Mouse (Mus musculus) urinary bladder, postnatal 25 days (tissue): Measurements from ENCODE around the gene Hist1h3d.
"Not testable (repeated sequence)": the region's sequence is repeated elsewhere in the genome, so short reads cannot be mapped to it uniquely, and the experiment has no call there.

Experiments
- DNase-seq: peaks from one replicate; pipeline ENCODE4 v3.0.0; 2022; ENCODE audit warnings: low spot score

Gene Hist1h3d

DNA sequence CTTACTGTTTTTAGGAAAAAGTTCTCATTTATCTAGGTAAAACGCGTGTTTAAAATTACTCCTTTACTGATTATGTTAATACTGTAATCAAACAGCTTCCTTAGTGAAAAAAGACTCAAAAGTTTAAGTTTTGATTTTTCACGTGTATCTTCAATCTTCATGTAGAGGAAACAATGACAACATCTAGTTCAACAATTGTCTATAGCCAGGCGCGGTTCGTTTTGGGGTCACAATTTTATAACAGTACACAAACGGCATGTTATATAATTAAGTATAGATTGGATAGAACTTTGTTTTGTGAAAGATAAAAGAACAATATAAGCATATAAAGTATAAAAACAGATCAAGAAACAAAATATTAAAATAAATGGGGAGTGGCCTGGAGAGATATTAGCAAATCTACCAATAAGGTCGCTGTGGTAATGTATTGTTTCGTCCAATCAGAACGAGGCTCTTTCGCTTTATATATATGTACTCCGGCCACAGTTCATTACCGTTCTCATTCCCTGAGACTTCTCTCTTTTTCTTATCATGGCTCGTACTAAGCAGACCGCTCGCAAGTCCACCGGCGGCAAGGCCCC lies at the start of gene Hist1h3d:
Hist1h3d (plus strand) TSS at position 493 of the 581 bp plus-strand sequence.
- DNase-seq, result no peak

GRCm38 (mm10) chr13:23525901-23526300 lies 49.7 kb upstream of the Hist1h3d start:
- DNase-seq, result no peak

- DNase-seq, result peak; percentile 89
These were observed 49.3 kb upstream of the Hist1h3d start for GRCm38 (mm10) chr13:23526312-23526711.

DNA sequence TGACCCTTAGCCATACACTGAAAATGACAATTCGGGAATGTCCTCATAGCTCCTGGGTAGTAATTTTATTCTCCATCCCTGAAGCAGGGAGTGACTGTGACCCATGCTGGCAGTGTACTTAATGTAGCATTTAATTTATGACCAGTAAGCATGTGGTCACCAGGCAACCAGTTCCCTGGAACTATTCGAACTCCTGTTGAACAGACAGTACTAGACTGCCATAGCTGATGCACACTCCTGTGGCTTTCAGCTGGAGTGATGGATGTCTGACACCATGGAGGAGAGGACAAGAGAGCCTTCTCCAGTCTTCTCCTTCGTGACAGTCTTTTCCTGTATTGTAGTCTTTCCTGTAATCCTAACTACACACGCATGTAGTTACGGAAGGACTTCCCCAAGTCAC lies 46.6 kb upstream of the Hist1h3d start:
- DNase-seq, result no peak

DNA sequence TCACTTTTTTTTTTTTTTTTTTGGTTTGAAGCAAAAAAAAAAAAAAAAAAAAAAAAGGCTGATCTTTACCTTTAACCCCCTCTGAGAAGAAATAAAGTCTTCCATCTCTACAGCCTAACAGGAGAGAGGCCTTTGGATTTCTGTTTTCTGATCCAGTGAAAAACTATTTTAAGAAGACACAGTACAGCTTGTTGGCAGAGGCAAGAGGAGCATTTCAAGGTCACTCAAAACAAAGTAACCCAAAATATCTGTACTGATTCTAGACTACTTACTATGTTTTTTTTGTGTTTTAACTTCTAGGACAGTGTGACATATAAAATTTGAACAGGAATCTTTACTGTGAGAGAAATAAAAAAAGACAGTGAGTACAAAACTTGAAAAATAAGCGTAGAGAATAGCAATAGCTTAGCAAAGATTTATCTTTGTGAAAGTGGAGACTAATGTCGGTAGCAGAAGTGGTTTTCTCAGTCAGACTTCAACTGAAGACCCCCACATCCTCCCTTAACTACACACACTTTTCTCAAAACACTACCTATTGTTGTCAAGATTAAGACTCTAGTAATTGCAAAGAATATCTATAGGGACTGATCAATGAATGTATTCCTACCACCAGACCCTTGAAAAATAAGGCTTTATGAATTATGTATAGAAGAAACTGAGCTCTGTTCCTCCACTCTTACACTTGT lies 45.9 kb upstream of the Hist1h3d start:
- no peak for DNase-seq

GRCm38 (mm10) chr13:23530181-23530900 lies 45.2 kb upstream of the Hist1h3d start:
- DNase-seq, result peak; percentile 52

DNA sequence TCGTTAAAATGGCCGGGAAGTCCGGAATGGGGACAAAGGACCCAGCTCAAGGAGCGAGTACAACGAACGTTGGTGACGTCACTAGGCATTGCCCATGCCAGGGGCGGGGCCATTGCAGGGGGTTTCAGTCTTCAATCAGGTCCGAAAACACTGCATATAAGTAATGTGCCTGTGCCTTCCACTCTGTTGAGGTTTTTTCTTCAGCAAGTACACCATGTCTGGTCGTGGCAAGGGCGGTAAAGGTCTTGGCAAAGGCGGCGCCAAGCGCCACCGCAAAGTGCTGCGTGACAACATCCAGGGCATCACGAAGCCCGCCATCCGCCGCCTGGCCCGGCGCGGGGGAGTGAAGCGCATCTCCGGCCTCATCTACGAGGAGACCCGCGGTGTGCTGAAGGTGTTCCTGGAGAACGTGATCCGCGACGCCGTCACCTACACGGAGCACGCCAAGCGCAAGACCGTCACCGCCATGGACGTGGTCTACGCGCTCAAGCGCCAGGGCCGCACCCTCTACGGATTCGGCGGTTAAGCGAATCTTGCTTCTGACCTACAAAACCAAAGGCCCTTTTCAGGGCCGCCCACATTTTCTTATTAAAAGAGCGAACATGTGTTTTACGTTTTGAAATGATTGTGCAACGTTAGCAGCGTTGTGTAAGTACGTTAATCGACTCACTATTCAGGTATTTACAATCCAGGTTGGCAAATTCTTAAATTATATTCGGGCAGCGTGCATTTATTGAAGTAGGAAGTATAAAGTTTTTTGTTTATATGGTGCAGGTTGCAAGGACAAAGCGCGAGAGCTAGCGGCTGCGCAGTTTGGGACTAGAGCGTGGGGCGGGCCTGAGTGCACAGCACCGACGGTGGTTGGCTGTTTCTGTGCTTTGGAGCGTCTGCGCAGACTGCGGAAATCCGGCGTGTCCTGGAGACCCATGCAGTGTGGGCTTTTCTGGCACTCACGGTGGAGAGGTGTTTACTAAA lies 44.4 kb upstream of the Hist1h3d start, which contains the start of gene Hist1h4h:
Hist1h4h (plus strand) TSS at position 150 of the 975 bp plus-strand sequence.
- peak; percentile 92 for DNase-seq

DNA sequence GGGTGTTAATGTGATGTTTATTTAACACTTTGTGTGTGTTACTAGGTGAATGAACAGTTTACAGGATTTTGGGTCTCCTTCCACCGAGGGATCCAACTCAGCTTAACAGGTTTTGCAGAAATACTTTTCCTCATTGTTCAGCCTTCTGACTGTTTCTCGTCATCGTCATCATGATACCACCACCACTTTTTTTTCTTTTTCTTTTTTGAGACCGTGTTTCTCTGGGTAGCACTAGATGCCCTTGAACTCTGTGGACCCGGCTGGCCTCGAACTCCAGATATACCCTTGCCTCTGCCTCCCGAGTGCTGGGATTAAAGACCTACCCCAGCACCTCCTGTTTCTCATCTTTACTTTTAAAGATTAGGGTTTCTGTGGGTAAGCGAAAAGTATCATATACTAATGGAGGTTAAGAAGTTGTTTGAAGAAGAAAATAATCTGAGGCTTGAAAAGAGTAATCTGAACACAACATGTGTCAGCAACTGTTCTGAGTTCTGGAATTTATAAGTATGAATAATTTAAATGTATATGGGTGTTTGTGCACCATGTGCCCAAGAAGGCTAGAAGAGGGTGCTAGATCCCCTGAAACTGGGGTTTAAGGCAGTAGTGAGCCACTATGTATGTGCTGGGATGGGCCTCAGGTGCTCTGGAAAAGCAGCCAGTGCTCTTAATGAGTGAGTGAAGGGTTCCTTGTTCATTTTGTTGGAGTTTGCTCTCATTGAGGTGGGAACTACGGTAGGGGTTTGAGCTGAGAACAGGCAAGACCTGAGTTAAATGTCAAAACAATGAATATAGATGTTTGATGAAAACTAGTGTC lies 43.1 kb upstream of the Hist1h3d start:
- DNase-seq, result no peak

DNA sequence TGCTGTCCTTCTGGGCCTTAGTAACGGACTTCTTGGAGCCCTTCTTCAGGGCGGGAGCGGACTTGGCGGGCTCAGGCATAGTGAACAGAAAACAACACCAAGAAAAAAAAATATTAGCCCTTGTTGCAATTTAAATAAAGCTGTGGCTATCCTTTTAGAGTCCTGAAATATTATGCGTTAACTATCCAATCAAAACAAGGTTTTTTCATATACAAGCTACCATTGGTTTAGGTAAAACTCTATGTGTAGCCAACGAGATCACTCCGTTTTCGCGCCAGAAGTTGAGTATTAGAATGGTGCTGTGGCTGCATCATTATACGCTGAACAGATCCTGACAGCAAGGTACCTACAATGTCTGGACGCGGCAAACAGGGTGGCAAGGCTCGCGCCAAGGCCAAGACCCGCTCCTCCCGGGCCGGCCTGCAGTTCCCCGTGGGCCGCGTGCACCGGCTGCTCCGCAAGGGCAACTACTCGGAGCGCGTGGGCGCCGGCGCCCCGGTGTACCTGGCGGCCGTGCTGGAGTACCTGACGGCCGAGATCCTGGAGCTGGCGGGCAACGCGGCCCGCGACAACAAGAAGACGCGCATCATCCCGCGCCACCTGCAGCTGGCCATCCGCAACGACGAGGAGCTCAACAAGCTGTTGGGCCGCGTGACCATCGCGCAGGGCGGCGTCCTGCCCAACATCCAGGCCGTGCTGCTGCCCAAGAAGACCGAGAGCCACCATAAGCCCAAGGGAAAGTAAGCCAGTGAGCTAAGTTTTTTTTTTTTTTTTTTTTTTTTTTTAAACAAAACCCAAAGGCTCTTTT lies 41.8 kb upstream of the Hist1h3d start, which contains the start of gene Hist1h2af:
Hist1h2af (plus strand) TSS at position 347 of the 808 bp plus-strand sequence.
- peak; percentile 40 for DNase-seq

GRCm38 (mm10) chr13:23534368-23535131 lies 41.0 kb upstream of the Hist1h3d start:
- DNase-seq, result no peak

DNA sequence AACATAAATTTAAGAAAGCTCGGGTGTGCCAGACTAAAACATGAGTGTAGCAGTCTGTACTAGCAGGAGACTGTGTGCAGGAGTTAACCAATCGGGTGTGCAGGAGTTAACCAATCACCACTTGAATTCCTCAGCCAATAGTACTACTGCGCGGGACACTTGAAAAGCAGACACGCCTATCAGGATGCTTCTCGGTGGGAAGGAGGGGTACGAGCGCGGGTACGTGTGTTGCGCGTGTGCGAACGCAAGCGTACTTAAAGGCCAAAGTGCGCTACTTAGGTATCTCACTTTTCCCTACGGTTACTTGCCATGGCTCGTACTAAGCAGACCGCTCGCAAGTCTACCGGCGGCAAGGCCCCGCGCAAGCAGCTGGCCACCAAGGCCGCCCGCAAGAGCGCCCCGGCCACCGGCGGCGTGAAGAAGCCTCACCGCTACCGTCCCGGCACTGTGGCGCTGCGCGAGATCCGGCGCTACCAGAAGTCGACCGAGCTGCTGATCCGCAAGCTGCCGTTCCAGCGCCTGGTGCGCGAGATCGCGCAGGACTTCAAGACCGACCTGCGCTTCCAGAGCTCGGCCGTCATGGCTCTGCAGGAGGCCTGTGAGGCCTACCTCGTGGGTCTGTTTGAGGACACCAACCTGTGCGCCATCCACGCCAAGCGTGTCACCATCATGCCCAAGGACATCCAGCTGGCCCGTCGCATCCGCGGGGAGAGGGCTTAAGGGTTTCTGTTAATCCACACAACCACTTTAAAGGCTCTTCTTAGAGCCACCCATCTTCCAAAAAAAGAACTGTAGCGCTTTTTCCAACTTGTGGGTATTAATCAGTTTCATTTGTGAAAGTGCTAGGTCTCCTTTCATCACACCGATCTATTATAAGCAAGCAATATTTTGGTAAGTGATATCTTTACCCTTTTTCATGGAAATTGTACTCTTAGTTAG lies 40.2 kb upstream of the Hist1h3d start, which contains the start of gene Hist1h3g:
Hist1h3g (plus strand) TSS at position 286 of the 939 bp plus-strand sequence.
- DNase-seq, result peak; percentile 61

DNA sequence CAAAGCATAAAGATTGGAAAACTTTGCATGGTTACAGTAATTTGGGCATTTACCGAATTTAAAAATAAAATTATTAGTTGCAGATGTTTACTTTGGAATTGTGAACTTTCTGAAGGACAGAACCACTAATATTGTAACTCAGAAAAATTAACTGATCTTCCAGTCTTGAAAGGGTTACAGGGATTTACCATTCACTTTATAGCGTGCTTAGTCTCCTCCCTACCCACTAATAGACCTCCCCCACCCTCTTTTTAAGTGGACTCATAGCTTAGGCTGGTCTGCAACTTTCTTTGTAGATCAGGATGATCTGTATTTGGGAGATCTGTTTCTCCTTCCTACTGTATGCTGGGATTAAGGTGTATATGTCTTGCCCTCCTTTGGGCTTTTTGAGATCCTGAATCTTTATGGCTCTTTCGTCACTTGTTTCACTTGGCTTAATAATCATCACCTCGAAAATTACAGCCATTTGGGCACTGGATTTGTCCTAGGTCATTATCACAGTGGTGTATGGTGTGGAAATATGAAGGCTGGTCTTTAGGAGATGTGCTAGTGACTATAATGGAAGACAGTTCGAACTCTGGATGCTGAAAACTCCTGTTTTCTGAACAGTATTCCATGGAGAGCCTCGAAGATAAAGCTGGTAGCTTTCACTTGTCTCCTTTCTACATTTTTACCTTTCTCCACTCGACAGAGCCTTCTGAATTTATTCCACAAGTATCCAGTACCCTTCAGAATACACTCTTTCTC lies 39.3 kb upstream of the Hist1h3d start:
- no peak for DNase-seq

- no peak for DNase-seq
These were observed 38.4 kb upstream of the Hist1h3d start for GRCm38 (mm10) chr13:23537006-23537710.

- DNase-seq, result no peak
These were observed 37.3 kb upstream of the Hist1h3d start for GRCm38 (mm10) chr13:23538249-23538648.

DNA sequence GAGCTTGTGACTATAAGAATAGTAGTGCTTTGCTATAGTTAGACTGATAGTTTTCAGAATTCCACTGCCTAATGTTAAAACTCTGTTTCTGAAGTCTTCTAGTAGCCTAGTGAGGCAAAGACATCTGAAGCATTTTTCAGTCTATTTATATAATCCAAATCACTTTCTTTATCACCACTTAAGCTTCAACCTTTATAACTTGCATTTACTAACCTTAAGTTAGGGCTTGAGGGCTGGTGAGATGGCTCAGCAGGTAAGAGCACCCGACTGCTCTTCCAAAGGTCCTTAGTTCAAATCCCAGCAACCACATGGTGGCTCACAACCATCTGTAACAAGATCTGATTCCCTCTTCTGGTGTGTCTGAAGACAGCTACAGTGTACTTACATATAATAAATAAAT lies 35.7 kb upstream of the Hist1h3d start:
- not testable (repeated sequence) for DNase-seq

DNA sequence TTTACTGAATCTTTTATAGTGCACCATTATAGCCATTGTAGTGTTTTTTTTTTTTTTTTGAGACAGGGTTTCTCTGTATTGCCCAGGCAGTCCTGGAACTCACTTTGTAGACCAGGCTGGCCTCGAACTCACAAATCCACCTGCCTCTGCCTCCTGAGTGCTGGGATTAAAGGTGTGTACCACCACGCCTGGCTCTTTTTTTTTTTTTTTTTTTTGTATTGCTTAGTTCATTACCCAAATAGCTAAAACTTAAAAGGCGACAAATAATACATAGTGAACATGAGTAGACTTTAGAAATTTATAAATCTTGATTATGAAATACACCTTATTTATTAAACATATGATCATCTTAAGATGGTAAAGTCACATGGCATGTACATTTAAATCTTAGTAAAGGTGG lies 34.1 kb upstream of the Hist1h3d start:
- DNase-seq, result no peak
